Mouse (Mus musculus) CH12.LX (cell line): ENCODE data around the gene Chd1l. TPM values are rescaled to one million over a fixed set of nuclear protein-coding genes. Genes with fewer than 3 reads are reported as not detected.

Source experiments
- DNase-seq: peaks from one replicate; pipeline ENCODE4 v3.0.0-alpha.2; 2013; ENCODE audit errors: extremely low read depth
- H3K27ac ChIP-seq: 2 replicates; pipeline ENCODE4 v1.5.1; 2012; ENCODE audit warnings: low read depth, mild to moderate bottlenecking, control low read depth, moderate library complexity; ENCODE audit not compliant: insufficient read depth
- H3K27me3 ChIP-seq: replicated peaks from 2 replicates; pipeline ENCODE3; 2012; ENCODE audit warnings: inconsistent platforms
- H3K36me3 ChIP-seq, 2 experiments: replicated peaks in 1 of 2; 2 replicates each; pipeline versions ENCODE3 to v1.6.1; 2012; ENCODE audit warnings: inconsistent platforms in 1 of 2, low read length in 1 of 2, mild to moderate bottlenecking in 1 of 2, mixed read lengths in 1 of 2, moderate library complexity in 1 of 2; ENCODE audit not compliant: control insufficient read depth in 1 of 2, insufficient read depth in 1 of 2
- H3K4me1 ChIP-seq, 2 experiments: 2 replicates each; pipeline ENCODE4 v1.6.1; 2012; ENCODE audit warnings: inconsistent platforms in 1 of 2, moderate library complexity in 1 of 2; ENCODE audit not compliant: insufficient read depth in 2 of 2, control insufficient read depth in 1 of 2
- H3K4me2 ChIP-seq: 2 replicates; pipeline ENCODE4 v1.6.1; 2012; ENCODE audit warnings: low read depth, mild to moderate bottlenecking, control low read depth; ENCODE audit not compliant: poor library complexity, insufficient read depth, severe bottlenecking
- H3K4me3 ChIP-seq, 3 experiments: fragments of 150-350 bp in 1 of 3; sonication (generic) in 1 of 3; replicated peaks in 1 of 3; 2 replicates each; pipeline versions ENCODE3 to v1.5.1; 2011 to 2012; ENCODE audit warnings: low read depth in 2 of 3, low read length in 2 of 3, mild to moderate bottlenecking in 2 of 3, moderate library complexity in 2 of 3, control low read depth in 1 of 3, improper control_type of control experiment in 1 of 3, inconsistent platforms in 1 of 3, mixed read lengths in 1 of 3; ENCODE audit not compliant: poor library complexity in 1 of 3
- H3K79me2 ChIP-seq: replicated peaks from 2 replicates; pipeline ENCODE4 v1.6.1; 2012; ENCODE audit warnings: mild to moderate bottlenecking, moderate library complexity; ENCODE audit not compliant: control insufficient read depth, poor library complexity, insufficient read depth, severe bottlenecking; ENCODE audit errors: extremely low read depth
- H3K9ac ChIP-seq: 2 replicates; pipeline ENCODE4 v1.6.1; 2012; ENCODE audit warnings: low read depth, mild to moderate bottlenecking, control low read depth, moderate library complexity; ENCODE audit not compliant: insufficient read depth
- H3K9me3 ChIP-seq: replicated peaks from 2 replicates; pipeline ENCODE3; 2012; ENCODE audit warnings: low read length, inconsistent platforms, mixed read lengths
- BHLHE40 ChIP-seq: IDR thresholded peaks from 2 replicates; pipeline ENCODE4 v1.6.1; 2011; ENCODE audit warnings: mild to moderate bottlenecking, low read depth, low read length, improper control_type of control experiment
- CHD2 ChIP-seq: IDR thresholded peaks from 2 replicates; pipeline ENCODE4 v1.6.1; 2011; ENCODE audit warnings: low read length, improper control_type of control experiment
- CTCF ChIP-seq, 2 experiments: IDR thresholded peaks in 1 of 2; conservative IDR thresholded peaks in 1 of 2; 2 replicates each; pipeline ENCODE4 v1.5.1; 2011 to 2012; ENCODE audit warnings: low read depth in 2 of 2, low read length in 2 of 2, improper control_type of control experiment in 1 of 2, inconsistent platforms in 1 of 2, mild to moderate bottlenecking in 1 of 2, moderate library complexity in 1 of 2
- ELF1 ChIP-seq: IDR thresholded peaks from 2 replicates; pipeline ENCODE4 v1.6.1; 2014; ENCODE audit warnings: low read depth, mild to moderate bottlenecking, inconsistent platforms, low read length, improper control_type of control experiment
- HCFC1 ChIP-seq: IDR thresholded peaks from 2 replicates; pipeline ENCODE4 v1.6.1; 2012; ENCODE audit warnings: low read depth, mild to moderate bottlenecking, inconsistent platforms, low read length, improper control_type of control experiment
- IRF4 ChIP-seq: IDR thresholded peaks from 2 replicates; pipeline ENCODE4 v1.6.1; 2014; ENCODE audit warnings: low read depth, mild to moderate bottlenecking, inconsistent platforms, low read length, improper control_type of control experiment
- JUN ChIP-seq: IDR thresholded peaks from 2 replicates; pipeline ENCODE4 v1.6.1; 2011; ENCODE audit warnings: low read depth, mild to moderate bottlenecking, low read length, improper control_type of control experiment, moderate library complexity; ENCODE audit not compliant: insufficient read depth
- KAT2A ChIP-seq: IDR thresholded peaks from 2 replicates; pipeline ENCODE4 v1.6.1; 2012; ENCODE audit warnings: low read length, improper control_type of control experiment, inconsistent platforms; ENCODE audit not compliant: insufficient replicate concordance
- MAFK ChIP-seq: IDR thresholded peaks from 2 replicates; pipeline ENCODE4 v1.6.1; 2011; ENCODE audit warnings: low read length, improper control_type of control experiment; ENCODE audit not compliant: insufficient replicate concordance
- MAX ChIP-seq: IDR thresholded peaks from 2 replicates; pipeline ENCODE4 v1.6.1; 2011; ENCODE audit warnings: low read length, improper control_type of control experiment
- NRF1 ChIP-seq: IDR thresholded peaks from 2 replicates; pipeline ENCODE4 v1.6.1; 2014; ENCODE audit warnings: low read depth, mild to moderate bottlenecking, inconsistent platforms, low read length, improper control_type of control experiment, moderate library complexity
- PAX5 ChIP-seq: IDR thresholded peaks from 2 replicates; pipeline ENCODE4 v1.6.1; 2012; ENCODE audit warnings: low read length, inconsistent platforms, mixed read lengths
- POLR2AphosphoS2 ChIP-seq: IDR thresholded peaks from 2 replicates; pipeline ENCODE4 v1.6.1; 2011; ENCODE audit warnings: low read depth, low read length, improper control_type of control experiment
- RAD21 ChIP-seq: IDR thresholded peaks from 2 replicates; pipeline ENCODE4 v1.6.1; 2011; ENCODE audit warnings: low read depth, mild to moderate bottlenecking, low read length, improper control_type of control experiment, moderate library complexity
- SMC3 ChIP-seq: IDR thresholded peaks from 2 replicates; pipeline ENCODE4 v1.6.1; 2011; ENCODE audit warnings: low read depth, low read length, improper control_type of control experiment
- USF2 ChIP-seq: conservative IDR thresholded peaks from 2 replicates; pipeline ENCODE4 v1.6.1; 2011; ENCODE audit warnings: low read depth, low read length, improper control_type of control experiment
- ZMIZ1 ChIP-seq: IDR thresholded peaks from 2 replicates; pipeline ENCODE4 v1.6.1; 2012; ENCODE audit warnings: low read depth, mild to moderate bottlenecking, inconsistent platforms, low read length, improper control_type of control experiment
- dilution Hi-C: fragments of 300-500 bp; cut with MboI; formaldehyde crosslinking; loops from 2 replicates; pipeline ENCODE4 v1.14.3; 2020; ENCODE audit warnings: low sequenced_read_pairs; ENCODE audit not compliant: extremely low pct_unique_long_range_greater_than_20kb, extremely low pct_ligation_motif_present
- in situ Hi-C: fragments of 300-500 bp; cut with MboI; formaldehyde crosslinking; loops from 3 replicates; pipeline ENCODE4 v1.14.3; 2019; ENCODE audit warnings: low sequenced_read_pairs, low pct_ligation_motif_present, low pct_unique_long_range_greater_than_20kb, mixed read lengths
- polyA plus RNA-seq: library from polyadenylated mRNA; unstranded; fragments of >175 nt; gene quantifications from 2 replicates; pipeline ENCODE4 v1.2.1, GENCODE M21; 2012; ENCODE audit warnings: low read depth; ENCODE audit not compliant: insufficient read length
- total RNA-seq, 2 experiments: library from RNA; depleted of rRNA; stranded (reverse); fragments of 300-350 nt in 1 of 2; fragments of >200 nt in 1 of 2; gene quantifications; 2 replicates each; pipeline ENCODE4 v1.2.3; 2012 to 2014

The Chd1l gene
- total and polyA plus RNA-seq, 3 experiments = 24.7 to 29.0 (median 25.2) TPM

GRCm38 (mm10) chr3:97525458-97525857 lies 84.5 kb downstream of the Chd1l start:
- DNase-seq = no peak
- Histone ChIP-seq H3K27me3 (no peaks in the 10 kb centered on the region), H3K9me3 (peaks cover 2% of the 10 kb centered on the region), H3K79me2 (no peaks in the 10 kb centered on the region), H3K4me3 (no peak overlapping the region), H3K9ac (no peak overlapping the region), H3K4me2 (no peak overlapping the region), H3K27ac (no peak overlapping the region), H3K4me1 (no peaks in the 10 kb centered on the region), H3K36me3 (no peaks in the 10 kb centered on the region)
- dilution Hi-C loops = no loop called here
- in situ Hi-C loops = no loop called here
- TF ChIP-seq IRF4 = no peak
- no peak for TF ChIP-seq CHD2
- no peak for TF ChIP-seq RAD21
- no peak for TF ChIP-seq MAX
- no peak for TF ChIP-seq MAFK
- TF ChIP-seq CTCF (conservative IDR thresholded peaks at IDR 0.05 in 1 of 2, IDR thresholded peaks at IDR 0.05 in 1 of 2; ENCODE audit: low read depth in 2 of 2, low read length in 2 of 2) = no peak
- TF ChIP-seq ELF1 = no peak
- TF ChIP-seq HCFC1 = no peak
- TF ChIP-seq NRF1 = no peak
- no peak for TF ChIP-seq USF2
- TF ChIP-seq ZMIZ1 = no peak
- TF ChIP-seq POLR2AphosphoS2 = no peak
- TF ChIP-seq PAX5 = no peak
- no peak for TF ChIP-seq BHLHE40
- no peak for TF ChIP-seq KAT2A

- no peak overlapping the region for H3K4me2 ChIP-seq
- in situ Hi-C loops (no loop called here), dilution Hi-C loops (no loop called here)
- no peaks in the 10 kb centered on the region for H3K4me1 ChIP-seq
- H3K79me2 ChIP-seq = no peaks in the 10 kb centered on the region
- no peak overlapping the region for H3K9ac ChIP-seq
- no peaks in the 10 kb centered on the region for H3K27me3 ChIP-seq
- H3K4me3 ChIP-seq = no peak overlapping the region
- no peaks in the 10 kb centered on the region for H3K36me3 ChIP-seq
- peak; percentile 13 for DNase-seq
- H3K27ac ChIP-seq = no peak overlapping the region
- peaks cover 2% of the 10 kb centered on the region for H3K9me3 ChIP-seq
- TF ChIP-seq JUN = no peak
- no peak for TF ChIP-seq ELF1
- peak; percentile 30 for TF ChIP-seq RAD21
- TF ChIP-seq CTCF (conservative IDR thresholded peaks at IDR 0.05 in 1 of 2, IDR thresholded peaks at IDR 0.05 in 1 of 2; ENCODE audit: low read depth in 2 of 2, low read length in 2 of 2) = peak; percentile 54 to 66
- TF ChIP-seq SMC3 = peak; percentile 6; the same call in 1 of the 2 replicates
- TF ChIP-seq, all 38 proteins: peak for 3
These were observed 85.2 kb downstream of the Chd1l start for GRCm38 (mm10) chr3:97524835-97525234.
